Mouse (Mus musculus): ENCODE data around the gene Guca2b. TPM values are rescaled to one million over a fixed set of nuclear protein-coding genes. Genes with fewer than 3 reads are reported as not detected.
"Not testable (repeated sequence)": the region's sequence is repeated elsewhere in the genome, so short reads cannot be mapped to it uniquely, and the experiment has no call there.

The Guca2b gene
- polyA plus RNA-seq, 1 experiment, result not detected

DNA sequence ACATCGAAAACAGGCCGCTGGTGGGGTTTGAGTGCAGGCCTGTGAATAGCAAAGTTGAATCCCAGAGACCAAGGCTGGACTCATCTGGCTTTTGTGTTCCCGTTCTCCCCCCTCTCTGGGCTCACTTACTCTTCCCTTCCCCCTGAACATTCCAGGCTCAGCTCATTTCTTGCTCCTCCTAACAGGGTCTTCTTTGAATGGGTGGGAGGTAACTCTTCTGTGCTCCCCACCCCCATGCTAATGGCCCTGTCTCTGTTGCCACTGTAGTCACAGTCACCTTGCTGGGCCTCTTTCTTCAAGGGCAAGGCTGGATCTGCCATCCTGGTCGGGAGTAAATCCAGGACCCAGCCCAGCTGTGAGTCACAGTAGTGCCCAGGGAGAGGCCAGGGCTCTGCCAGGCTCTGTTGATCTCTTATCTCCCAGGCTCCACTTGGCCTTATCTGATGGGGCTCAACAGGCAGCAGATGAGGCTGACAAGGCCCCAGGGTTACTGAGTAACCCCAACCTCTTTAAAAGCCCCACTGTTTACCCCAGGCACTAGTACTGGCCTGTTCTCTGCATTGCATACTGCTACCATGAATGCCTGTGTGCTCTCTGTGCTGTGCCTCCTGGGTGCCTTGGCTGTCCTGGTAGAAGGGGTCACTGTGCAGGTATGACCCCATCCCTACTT is 21.4 kb downstream of the Guca2b start, which contains the start of gene Guca2a:
Gene Guca2a (plus strand): TSS at position 529 of the 670 bp plus-strand sequence.
- no peak within 1 kb of the TSS for H3K4me3 ChIP-seq (replicated peaks)

DNA sequence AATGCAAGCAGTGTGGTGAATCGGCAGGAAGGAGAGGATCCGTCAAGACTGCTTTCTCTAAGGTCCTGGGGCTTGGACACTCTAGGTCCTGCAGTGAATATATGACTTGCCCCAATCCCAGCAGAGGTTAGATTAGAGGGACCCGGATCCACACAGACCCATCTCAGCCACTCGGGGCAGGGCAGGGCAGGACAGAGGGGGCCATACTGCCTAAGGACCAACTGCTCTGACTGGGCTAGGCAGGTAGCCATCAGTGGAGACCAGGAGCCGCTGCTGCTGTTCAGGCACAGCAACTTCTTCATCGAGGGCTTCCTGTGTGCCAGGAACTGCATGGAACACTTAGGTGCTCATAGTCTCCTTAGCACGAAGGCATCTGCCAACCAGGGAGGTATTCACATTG is 22.0 kb downstream of the Guca2b start:
- Histone ChIP-seq H3K36me3 (ENCODE audit: control insufficient read depth) (peaks cover 4% of the 10 kb centered on the region; the same call in 1 of the 2 replicates), H3K9me3 (ENCODE audit: control insufficient read depth, low read length) (no peaks in the 10 kb centered on the region), H3K27me3 (ENCODE audit: control insufficient read depth) (no peaks in the 10 kb centered on the region), H3K4me1 (ENCODE audit: control insufficient read depth) (no peaks in the 10 kb centered on the region; the same call in 1 of the 2 replicates), H3K4me3 (replicated peaks) (no peak overlapping the region)
- TF ChIP-seq GATA1 (IDR thresholded peaks at IDR 0.05; ENCODE audit: low read length) (no peak), TAL1 (IDR thresholded peaks at IDR 0.05; ENCODE audit: low read length) (no peak)

More for the DNA sequence above, 21.4 kb downstream of the Guca2b start, which contains the start of gene Guca2a:
- no peaks in the 10 kb centered on the region for H3K27me3 ChIP-seq (ENCODE audit: control insufficient read depth)
- TF ChIP-seq GATA1 (IDR thresholded peaks at IDR 0.05; ENCODE audit: low read length), result no peak
- TF ChIP-seq TAL1 (IDR thresholded peaks at IDR 0.05; ENCODE audit: low read length), result no peak
- no peaks in the 10 kb centered on the region; the same call in 1 of the 2 replicates for H3K4me1 ChIP-seq (ENCODE audit: control insufficient read depth)
- peaks cover 4% of the 10 kb centered on the region; the same call in 1 of the 2 replicates for H3K36me3 ChIP-seq (ENCODE audit: control insufficient read depth)
- no peaks in the 10 kb centered on the region for H3K9me3 ChIP-seq (ENCODE audit: control insufficient read depth, low read length)

DNA sequence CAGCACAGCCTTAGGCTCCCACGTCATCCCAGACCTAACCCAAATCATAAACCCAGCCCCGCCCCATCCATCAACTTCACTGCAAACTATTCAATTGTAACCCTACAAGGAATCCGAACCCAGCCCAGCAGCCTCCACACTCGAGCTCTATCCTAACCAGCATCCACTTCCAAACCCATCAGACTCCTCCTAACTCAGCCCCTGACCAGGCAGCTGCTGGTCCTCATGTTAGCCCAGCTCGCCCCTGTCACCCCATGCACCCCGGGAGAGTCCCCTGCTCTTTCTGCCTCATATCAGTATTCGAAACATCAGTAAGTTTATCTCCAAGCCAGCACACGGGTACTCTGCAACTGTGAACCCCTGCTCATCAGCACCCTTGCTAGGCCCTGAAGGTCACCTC is 23.1 kb downstream of the Guca2b start:
- TF ChIP-seq TAL1 (IDR thresholded peaks at IDR 0.05; ENCODE audit: low read length) (no peak), GATA1 (IDR thresholded peaks at IDR 0.05; ENCODE audit: low read length) (no peak)

DNA sequence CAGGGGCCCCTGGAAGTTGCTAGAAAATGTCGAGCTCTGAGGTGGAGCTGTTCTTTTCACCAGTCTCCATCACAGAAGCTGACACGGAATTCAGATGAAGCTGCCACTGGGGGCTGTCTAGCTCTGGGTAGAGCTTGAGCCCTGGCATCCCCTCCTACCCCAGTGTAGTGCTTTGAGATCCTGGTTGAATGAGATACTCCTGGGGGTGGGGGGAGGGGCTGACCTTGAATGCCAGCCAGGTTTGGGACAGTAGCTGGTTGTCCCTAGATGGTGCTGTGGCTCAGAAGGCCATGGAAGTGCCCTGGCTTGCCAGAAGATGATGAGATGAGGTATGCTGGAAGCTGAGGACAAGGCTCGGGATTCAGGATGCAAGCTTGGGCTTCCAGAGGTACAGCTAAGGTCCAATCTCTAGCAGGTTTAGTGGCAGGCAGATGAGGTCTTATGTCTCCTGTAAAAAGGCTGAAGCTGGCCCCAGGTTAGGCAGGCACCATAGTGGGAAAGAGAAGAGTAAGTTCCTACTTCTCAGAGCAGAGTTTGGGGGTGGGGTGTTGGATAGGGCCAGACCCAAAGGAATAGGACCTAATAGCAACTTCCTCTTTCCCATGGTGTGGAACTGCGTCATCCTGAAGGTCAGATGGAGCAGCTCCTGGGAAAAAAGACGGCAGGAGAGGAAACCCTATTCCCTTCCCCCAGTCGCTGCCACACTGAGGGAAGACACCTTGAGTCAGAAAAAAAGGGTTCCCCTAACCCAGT is 23.7 kb downstream of the Guca2b start:
- no peaks in the 10 kb centered on the region; the same call in 1 of the 2 replicates for H3K4me1 ChIP-seq (ENCODE audit: control insufficient read depth)
- H3K4me3 ChIP-seq (replicated peaks), result no peak overlapping the region
- no peaks in the 10 kb centered on the region for H3K9me3 ChIP-seq (ENCODE audit: control insufficient read depth, low read length)
- no peak for TF ChIP-seq GATA1 (IDR thresholded peaks at IDR 0.05; ENCODE audit: low read length)
- no peak for TF ChIP-seq TAL1 (IDR thresholded peaks at IDR 0.05; ENCODE audit: low read length)
- H3K27me3 ChIP-seq (ENCODE audit: control insufficient read depth), result no peaks in the 10 kb centered on the region
- H3K36me3 ChIP-seq (ENCODE audit: control insufficient read depth), result peaks cover 12% of the 10 kb centered on the region

More for the DNA sequence above, 23.1 kb downstream of the Guca2b start:
- Histone ChIP-seq H3K4me3 (replicated peaks) (no peak overlapping the region), H3K9me3 (ENCODE audit: control insufficient read depth, low read length) (no peaks in the 10 kb centered on the region), H3K27me3 (ENCODE audit: control insufficient read depth) (no peaks in the 10 kb centered on the region), H3K4me1 (ENCODE audit: control insufficient read depth) (no peaks in the 10 kb centered on the region; the same call in 1 of the 2 replicates), H3K36me3 (ENCODE audit: control insufficient read depth) (peaks cover 9% of the 10 kb centered on the region)

DNA sequence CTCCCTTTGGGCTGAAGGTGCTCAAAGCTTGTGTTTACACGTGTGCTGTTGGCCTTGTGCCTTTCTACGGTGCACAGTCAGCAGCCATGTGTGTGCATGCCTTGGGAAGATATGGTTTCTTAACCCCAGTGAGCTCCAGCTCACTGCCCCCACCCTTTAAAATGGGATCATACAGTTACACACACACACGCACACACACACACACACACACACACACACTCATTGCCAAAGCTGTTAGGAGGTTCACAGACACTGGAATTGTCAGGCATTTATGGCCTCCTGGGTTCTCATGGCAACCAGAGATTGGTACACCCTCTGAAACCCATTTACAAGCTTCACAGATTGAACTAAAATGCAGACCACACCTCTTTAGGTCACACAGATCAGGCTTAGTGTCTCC is 24.8 kb downstream of the Guca2b start:
- Histone ChIP-seq H3K4me3 (replicated peaks) (no peak overlapping the region), H3K9me3 (ENCODE audit: control insufficient read depth, low read length) (no peaks in the 10 kb centered on the region), H3K36me3 (ENCODE audit: control insufficient read depth) (peaks cover 22% of the 10 kb centered on the region), H3K27me3 (ENCODE audit: control insufficient read depth) (no peaks in the 10 kb centered on the region), H3K4me1 (ENCODE audit: control insufficient read depth) (no peaks in the 10 kb centered on the region; the same call in 1 of the 2 replicates)
- TF ChIP-seq TAL1 (IDR thresholded peaks at IDR 0.05; ENCODE audit: low read length), result no peak
- no peak for TF ChIP-seq GATA1 (IDR thresholded peaks at IDR 0.05; ENCODE audit: low read length)

DNA sequence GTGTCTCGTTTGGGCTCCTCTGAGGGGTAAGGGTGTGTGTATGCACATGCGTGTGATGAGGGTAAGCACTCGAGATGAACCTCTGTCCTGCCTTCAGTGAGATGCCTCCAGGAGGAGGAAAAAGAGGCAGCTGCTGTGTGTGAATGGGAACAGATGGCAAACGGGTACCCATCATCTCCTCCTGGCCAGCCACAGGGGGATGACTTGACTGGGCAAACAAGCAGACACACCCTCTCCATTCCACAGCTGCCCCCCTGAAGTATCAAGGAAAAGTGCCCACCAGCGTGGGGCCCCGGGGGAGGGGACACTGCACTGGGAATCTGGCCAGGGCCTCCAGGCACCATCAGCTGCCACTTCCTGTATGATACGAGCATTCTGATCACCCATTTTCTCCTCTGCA is 25.4 kb downstream of the Guca2b start:
- H3K4me1 ChIP-seq (ENCODE audit: control insufficient read depth), result no peaks in the 10 kb centered on the region; the same call in 1 of the 2 replicates
- H3K27me3 ChIP-seq (ENCODE audit: control insufficient read depth), result no peaks in the 10 kb centered on the region
- H3K36me3 ChIP-seq (ENCODE audit: control insufficient read depth), result peaks cover 23% of the 10 kb centered on the region
- TF ChIP-seq TAL1 (IDR thresholded peaks at IDR 0.05; ENCODE audit: low read length) (no peak), GATA1 (IDR thresholded peaks at IDR 0.05; ENCODE audit: low read length) (no peak)
- H3K4me3 ChIP-seq (replicated peaks), result no peak overlapping the region
- no peaks in the 10 kb centered on the region for H3K9me3 ChIP-seq (ENCODE audit: control insufficient read depth, low read length)

DNA sequence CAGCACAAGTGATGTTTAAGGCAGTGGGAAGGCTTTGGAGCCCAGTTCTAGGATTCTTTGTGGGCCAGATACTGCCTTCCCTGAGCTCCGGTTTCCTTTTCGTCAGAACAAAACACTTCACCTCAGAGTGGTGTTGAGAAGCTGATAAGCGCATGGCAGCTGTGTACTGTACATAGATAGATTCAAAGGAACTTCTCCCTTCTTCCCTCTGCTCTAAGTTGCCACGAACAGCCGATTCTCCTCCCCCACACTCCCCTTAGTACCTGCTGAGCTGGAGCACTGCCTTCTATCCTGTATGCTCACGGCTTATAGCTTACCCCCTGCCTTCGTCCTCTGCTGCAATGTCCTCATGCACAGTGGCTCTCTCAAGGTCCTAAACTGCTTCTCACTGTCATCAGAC is 26.0 kb downstream of the Guca2b start:
- no peaks in the 10 kb centered on the region for H3K27me3 ChIP-seq (ENCODE audit: control insufficient read depth)
- no peaks in the 10 kb centered on the region; the same call in 1 of the 2 replicates for H3K4me1 ChIP-seq (ENCODE audit: control insufficient read depth)
- no peaks in the 10 kb centered on the region for H3K9me3 ChIP-seq (ENCODE audit: control insufficient read depth, low read length)
- TF ChIP-seq TAL1 (IDR thresholded peaks at IDR 0.05; ENCODE audit: low read length), result no peak
- no peak for TF ChIP-seq GATA1 (IDR thresholded peaks at IDR 0.05; ENCODE audit: low read length)
- H3K36me3 ChIP-seq (ENCODE audit: control insufficient read depth), result peaks cover 23% of the 10 kb centered on the region
- no peak overlapping the region for H3K4me3 ChIP-seq (replicated peaks)

DNA sequence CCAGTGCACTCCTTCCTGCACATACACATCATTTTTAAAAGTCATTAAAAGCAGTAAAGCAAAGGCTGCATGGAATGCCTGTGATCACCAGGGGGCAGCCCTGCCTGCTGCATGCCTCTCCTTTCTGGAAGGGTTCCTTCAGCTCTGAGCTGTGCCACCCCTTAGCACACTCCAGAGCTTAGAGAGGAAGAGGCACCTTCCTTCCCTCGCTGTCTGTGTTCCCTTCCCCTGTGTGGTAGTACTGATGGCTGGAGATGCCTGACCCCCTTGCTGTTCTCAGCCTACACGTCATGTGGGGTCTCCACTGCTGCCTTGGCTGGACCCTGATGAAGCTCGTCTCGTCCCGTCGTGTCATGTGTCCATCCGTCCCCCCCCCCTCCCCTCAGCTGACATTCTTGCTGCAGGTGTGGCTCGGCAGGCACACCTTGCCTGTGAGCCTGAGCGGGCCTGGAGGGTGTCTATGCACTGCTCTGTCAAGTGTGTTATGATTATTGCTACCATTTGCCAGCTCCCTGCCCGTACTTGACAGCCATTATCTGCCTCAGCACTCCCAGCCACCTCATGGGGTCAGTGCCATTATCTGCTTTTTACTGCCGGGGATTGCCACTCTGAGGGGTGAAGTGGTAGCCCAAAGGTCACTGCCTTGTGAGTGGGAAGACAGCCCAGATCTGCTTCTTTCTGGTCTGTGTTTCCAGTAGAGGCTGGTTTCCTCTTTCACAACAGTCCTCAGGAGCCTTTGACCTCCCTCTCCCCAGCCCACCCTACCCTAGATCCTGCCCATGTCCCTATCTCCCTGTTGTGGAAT is 27.4 kb downstream of the Guca2b start:
- Histone ChIP-seq H3K4me1 (ENCODE audit: control insufficient read depth) (no peaks in the 10 kb centered on the region), H3K36me3 (ENCODE audit: control insufficient read depth) (peaks cover 31% of the 10 kb centered on the region), H3K9me3 (ENCODE audit: control insufficient read depth, low read length) (no peaks in the 10 kb centered on the region), H3K4me3 (replicated peaks) (no peak overlapping the region), H3K27me3 (ENCODE audit: control insufficient read depth) (no peaks in the 10 kb centered on the region)
- TF ChIP-seq GATA1 (IDR thresholded peaks at IDR 0.05; ENCODE audit: low read length) (no peak), TAL1 (IDR thresholded peaks at IDR 0.05; ENCODE audit: low read length) (no peak)

DNA sequence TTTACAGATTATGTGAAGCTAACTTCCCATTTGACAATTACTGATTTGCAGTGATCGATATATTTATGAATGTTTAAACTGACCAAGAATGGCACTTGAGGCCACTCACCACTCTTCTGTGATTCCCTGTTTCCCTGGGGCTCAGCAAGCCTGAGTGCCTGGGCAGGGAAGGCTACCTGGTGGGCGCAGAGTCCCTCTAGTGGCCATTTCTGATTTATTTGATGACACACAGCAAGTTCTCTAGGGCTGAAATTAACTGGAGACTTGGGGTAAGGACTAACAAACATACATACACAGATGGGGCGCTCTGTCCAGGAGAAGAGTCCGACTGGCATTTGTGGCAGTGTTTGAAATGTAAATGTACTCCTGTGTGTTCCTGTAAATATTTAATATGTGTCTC is 30.4 kb downstream of the Guca2b start:
- H3K4me1 ChIP-seq (ENCODE audit: control insufficient read depth); H3K27me3 ChIP-seq (ENCODE audit: control insufficient read depth); H3K9me3 ChIP-seq (ENCODE audit: control insufficient read depth, low read length); H3K4me3 ChIP-seq (replicated peaks): not testable (repeated sequence)
- H3K36me3 ChIP-seq (ENCODE audit: control insufficient read depth), result peaks cover 51% of the 10 kb centered on the region

All from erythroblast, embryonic 14.5 days (primary cell).